Mouse (Mus musculus): ENCODE measurements around the gene Scgb1b15. TPM values are rescaled to one million over a fixed set of nuclear protein-coding genes. Genes with fewer than 3 reads are reported as not detected.
"Not testable (repeated sequence)": the region's sequence is repeated elsewhere in the genome, so short reads cannot be mapped to it uniquely, and the experiment has no call there.

The Scgb1b15 gene
- polyA plus RNA-seq (2015; fragmentation: Nextera tagmentation; extraction: Ambion mirVana), result not detected in 2 replicates

DNA sequence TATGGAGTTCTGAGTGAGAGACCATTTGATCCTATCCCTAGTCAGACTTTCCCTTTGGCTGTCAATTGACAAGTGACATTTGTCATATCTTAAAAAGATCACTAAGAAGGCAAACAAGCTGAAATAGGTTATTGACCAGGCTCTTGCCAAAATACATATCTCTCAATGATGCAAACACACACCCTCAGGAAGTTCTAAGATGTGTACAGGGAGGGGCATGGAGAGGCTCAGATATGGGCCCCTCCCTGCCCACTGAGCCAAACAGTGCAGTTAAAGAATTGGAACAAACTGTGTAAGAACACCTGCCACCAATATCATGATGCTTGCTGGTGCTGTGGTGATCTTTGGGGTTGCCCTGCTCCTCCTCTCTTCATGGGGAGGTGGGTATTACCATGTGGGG, at the start of gene Scgb1b15:
Scgb1b15 (plus strand) TSS at position 301 of the 400 bp plus-strand sequence.
- H3K27ac ChIP-seq (ENCODE audit: low read depth, low read length); H3K9me3 ChIP-seq (ENCODE audit: control insufficient read depth, low read length); ATAC-seq; H3K9ac ChIP-seq (ENCODE audit: low read depth, low read length); H3K4me2 ChIP-seq (ENCODE audit: low read length); H3K4me3 ChIP-seq (ENCODE audit: low read length); H3K27me3 ChIP-seq (replicated peaks; ENCODE audit: control insufficient read depth, insufficient read depth, low read length); H3K4me1 ChIP-seq (ENCODE audit: control insufficient read depth, insufficient read depth, low read depth, low read length); H3K36me3 ChIP-seq (ENCODE audit: control insufficient read depth, insufficient read depth, low read length): not testable (repeated sequence)

- H3K27me3 ChIP-seq (replicated peaks; ENCODE audit: control insufficient read depth, insufficient read depth, low read length); H3K9me3 ChIP-seq (ENCODE audit: control insufficient read depth, low read length); H3K4me1 ChIP-seq (ENCODE audit: control insufficient read depth, insufficient read depth, low read depth, low read length); H3K27ac ChIP-seq (ENCODE audit: low read depth, low read length); H3K4me2 ChIP-seq (ENCODE audit: low read length); H3K9ac ChIP-seq (ENCODE audit: low read depth, low read length); H3K4me3 ChIP-seq (ENCODE audit: low read length); ATAC-seq; H3K36me3 ChIP-seq (ENCODE audit: control insufficient read depth, insufficient read depth, low read length): not testable (repeated sequence)
These were observed 6.8 kb upstream of the Scgb1b15 start, which contains the start of gene Scgb2b15 for GRCm38 (mm10) chr7:32829562-32829961. Scgb2b15 (minus strand) TSS chr7:32829662.

Other genes starting within 250 kb of the Scgb1b15 start
- not detected in 2 replicates for gene Scgb2b15, start 6.9 kb upstream of the Scgb1b15 start, polyA plus RNA-seq (2015; fragmentation: Nextera tagmentation; extraction: Ambion mirVana)
- gene Scgb2b17, start 220.0 kb downstream of the Scgb1b15 start, polyA plus RNA-seq (2015; fragmentation: Nextera tagmentation; extraction: Ambion mirVana), result not detected in 2 replicates
- not detected in 2 replicates for gene Scgb1b17, start 226.9 kb downstream of the Scgb1b15 start, polyA plus RNA-seq (2015; fragmentation: Nextera tagmentation; extraction: Ambion mirVana)